Mouse (Mus musculus): ENCODE measurements around the gene Cstb. TPM values are rescaled to one million over a fixed set of nuclear protein-coding genes. Genes with fewer than 3 reads are reported as not detected.

Gene Cstb
- polyA plus RNA-seq, 1 experiment from 2014 or later, result 102 TPM

- Histone ChIP-seq H3K9ac (replicated peaks; ENCODE audit: low read length) (no peak overlapping the region), H3K4me2 (ENCODE audit: low read length) (no peak overlapping the region), H3K4me3 (replicated peaks; ENCODE audit: low read depth, low read length) (no peak overlapping the region), H3K4me1 (ENCODE audit: control insufficient read depth, insufficient read depth, low read length) (peaks cover 9% of the 10 kb centered on the region), H3K9me3 (ENCODE audit: control insufficient read depth, low read length) (no peaks in the 10 kb centered on the region), H3K27ac (replicated peaks; ENCODE audit: low read depth, low read length) (no peak overlapping the region), H3K27me3 (ENCODE audit: control insufficient read depth, insufficient read depth, low read length) (no peaks in the 10 kb centered on the region), H3K36me3 (ENCODE audit: control insufficient read depth, insufficient read depth, low read length) (no peaks in the 10 kb centered on the region)
- 90% methylated on average over 9 of the region's 9 CpGs for WGBS
- no peak for DNase-seq
- no peak for ATAC-seq (ENCODE audit: low FRiP score, low TSS enrichment)
Measured at GRCm38 (mm10) chr10:78466647-78467046, 41.2 kb downstream of the Cstb start.

DNA sequence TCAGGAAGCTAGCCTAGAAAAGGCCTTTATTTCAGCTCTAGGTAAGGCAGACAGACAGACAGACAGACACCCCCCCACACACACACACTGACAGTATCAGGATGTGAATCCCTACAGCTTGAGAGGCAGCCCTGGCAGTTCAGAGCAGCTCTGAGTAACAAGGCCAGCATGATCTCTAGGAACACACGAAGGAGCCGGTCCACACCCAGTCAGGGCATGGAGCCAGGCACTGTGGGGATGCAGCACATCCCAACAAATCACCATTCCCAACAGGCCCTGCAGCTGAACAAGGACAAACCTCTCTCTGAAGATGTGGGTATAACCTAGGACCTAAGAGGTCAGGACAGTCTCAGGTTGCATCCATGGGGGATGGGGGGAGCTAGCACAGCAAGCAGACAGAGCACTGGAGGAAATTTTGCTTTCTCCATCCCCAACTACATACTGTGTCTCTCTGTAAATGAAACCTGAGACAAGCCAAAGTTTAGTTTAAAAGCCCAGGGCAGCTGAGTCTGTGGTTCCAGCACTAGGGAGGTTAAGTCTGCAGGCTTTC, 42.4 kb downstream of the Cstb start:
- no peak overlapping the region for H3K27ac ChIP-seq (replicated peaks; ENCODE audit: low read depth, low read length)
- no peaks in the 10 kb centered on the region for H3K36me3 ChIP-seq (ENCODE audit: control insufficient read depth, insufficient read depth, low read length)
- no peaks in the 10 kb centered on the region for H3K27me3 ChIP-seq (ENCODE audit: control insufficient read depth, insufficient read depth, low read length)
- no peak for DNase-seq
- H3K4me2 ChIP-seq (ENCODE audit: low read length), result no peak overlapping the region
- no peak overlapping the region for H3K9ac ChIP-seq (replicated peaks; ENCODE audit: low read length)
- no peak overlapping the region for H3K4me3 ChIP-seq (replicated peaks; ENCODE audit: low read depth, low read length)
- H3K4me1 ChIP-seq (ENCODE audit: control insufficient read depth, insufficient read depth, low read length), result peaks cover 9% of the 10 kb centered on the region
- no peaks in the 10 kb centered on the region for H3K9me3 ChIP-seq (ENCODE audit: control insufficient read depth, low read length)
- WGBS, result 66% methylated on average over 2 of the region's 2 CpGs
- no peak for ATAC-seq (ENCODE audit: low FRiP score, low TSS enrichment)

DNA sequence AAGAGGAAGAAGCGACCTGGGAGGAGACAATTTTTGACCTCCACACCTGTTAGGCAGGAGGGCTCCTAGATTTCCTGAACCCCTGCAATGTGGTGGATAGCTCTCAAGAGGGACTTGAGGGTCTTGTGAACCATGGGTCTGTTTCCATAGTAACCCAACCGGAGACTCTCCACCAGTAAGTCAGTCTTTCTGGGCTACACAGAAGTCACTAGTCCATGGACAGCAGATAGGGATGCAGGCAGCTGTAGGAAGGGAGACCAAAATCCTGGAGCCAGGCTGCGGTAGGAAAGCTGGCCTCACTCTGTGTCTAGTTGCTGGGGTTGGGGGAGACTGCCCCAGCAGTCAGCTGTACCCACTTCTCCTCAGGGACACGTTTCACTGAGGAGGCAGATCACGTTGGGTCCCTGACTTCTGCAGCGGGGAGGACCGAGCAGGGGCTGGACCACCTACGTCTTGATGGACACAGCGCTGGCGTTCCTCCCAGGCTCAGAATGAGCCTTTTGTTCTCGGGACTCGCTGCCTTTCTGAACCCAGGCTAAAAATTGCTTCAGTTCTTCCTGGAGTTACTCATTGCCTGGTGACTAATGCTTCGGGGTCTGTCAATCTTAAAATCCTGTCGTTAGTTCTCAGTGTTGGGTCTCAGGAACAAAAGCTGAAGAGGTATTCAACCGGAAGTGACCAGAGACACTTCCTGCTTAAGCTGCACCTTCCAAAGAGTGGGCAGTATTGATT, 45.3 kb downstream of the Cstb start:
- Histone ChIP-seq H3K9me3 (ENCODE audit: control insufficient read depth, low read length) (no peaks in the 10 kb centered on the region), H3K4me3 (replicated peaks; ENCODE audit: low read depth, low read length) (no peak overlapping the region), H3K27me3 (ENCODE audit: control insufficient read depth, insufficient read depth, low read length) (no peaks in the 10 kb centered on the region), H3K27ac (replicated peaks; ENCODE audit: low read depth, low read length) (no peak overlapping the region), H3K9ac (replicated peaks; ENCODE audit: low read length) (no peak overlapping the region), H3K4me2 (ENCODE audit: low read length) (peak overlapping the region; percentile 29), H3K4me1 (ENCODE audit: control insufficient read depth, insufficient read depth, low read length) (no peaks in the 10 kb centered on the region), H3K36me3 (ENCODE audit: control insufficient read depth, insufficient read depth, low read length) (no peaks in the 10 kb centered on the region)
- DNase-seq (peak; percentile 42), ATAC-seq (ENCODE audit: low FRiP score, low TSS enrichment) (no peak)
- WGBS, result 35% methylated on average over 15 of the region's 15 CpGs

DNA sequence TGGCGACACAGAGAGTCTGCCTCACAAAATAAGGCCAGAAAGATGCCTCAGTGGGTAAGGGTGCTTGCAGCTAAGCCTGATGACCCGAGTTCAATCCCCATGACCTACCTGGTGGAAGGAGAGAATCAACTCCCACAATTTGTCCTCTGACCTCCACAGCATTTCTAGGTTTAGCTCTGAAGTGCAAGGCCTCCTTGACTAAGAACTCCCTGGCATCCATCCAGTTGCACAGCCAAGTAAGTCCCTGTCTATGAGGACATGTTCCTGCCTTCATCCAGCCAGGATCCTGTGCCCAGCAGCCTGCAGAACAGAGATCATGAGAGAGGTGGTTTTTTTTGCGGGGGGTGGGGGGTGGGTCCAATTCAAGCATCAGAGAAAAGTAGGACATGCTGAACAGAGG, 46.6 kb downstream of the Cstb start:
- Histone ChIP-seq H3K27ac (replicated peaks; ENCODE audit: low read depth, low read length) (no peak overlapping the region), H3K36me3 (ENCODE audit: control insufficient read depth, insufficient read depth, low read length) (no peaks in the 10 kb centered on the region), H3K27me3 (ENCODE audit: control insufficient read depth, insufficient read depth, low read length) (no peaks in the 10 kb centered on the region), H3K4me1 (ENCODE audit: control insufficient read depth, insufficient read depth, low read length) (no peaks in the 10 kb centered on the region), H3K9me3 (ENCODE audit: control insufficient read depth, low read length) (no peaks in the 10 kb centered on the region), H3K9ac (replicated peaks; ENCODE audit: low read length) (no peak overlapping the region), H3K4me3 (replicated peaks; ENCODE audit: low read depth, low read length) (no peak overlapping the region), H3K4me2 (ENCODE audit: low read length) (no peak overlapping the region)
- DNase-seq (no peak), ATAC-seq (ENCODE audit: low FRiP score, low TSS enrichment) (no peak)
- 76% methylated on average over 3 of the region's 3 CpGs for WGBS

DNA sequence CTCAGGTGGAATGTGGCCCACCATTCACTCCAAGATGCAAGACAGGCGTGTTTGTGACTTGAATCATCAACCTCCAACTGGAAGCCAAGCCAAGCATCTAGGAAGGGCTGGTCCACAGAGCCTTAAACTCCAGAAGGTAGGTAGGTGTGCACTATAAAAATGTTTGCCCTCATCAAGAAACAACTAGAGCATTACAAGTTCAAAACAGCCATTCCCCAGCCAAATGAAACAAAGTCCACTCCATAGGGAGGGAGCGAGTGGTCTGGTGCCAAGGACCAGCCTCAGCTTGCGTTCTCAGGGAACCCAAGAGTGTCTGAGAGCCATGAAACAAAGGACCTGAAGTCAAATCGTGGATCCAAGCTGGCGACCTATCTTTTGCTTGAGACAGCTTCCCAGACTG, 48.0 kb downstream of the Cstb start:
- ATAC-seq (ENCODE audit: low FRiP score, low TSS enrichment), result no peak
- no peaks in the 10 kb centered on the region for H3K9me3 ChIP-seq (ENCODE audit: control insufficient read depth, low read length)
- H3K4me3 ChIP-seq (replicated peaks; ENCODE audit: low read depth, low read length), result no peak overlapping the region
- H3K36me3 ChIP-seq (ENCODE audit: control insufficient read depth, insufficient read depth, low read length), result no peaks in the 10 kb centered on the region
- no peak overlapping the region for H3K27ac ChIP-seq (replicated peaks; ENCODE audit: low read depth, low read length)
- no peak for DNase-seq
- 66% methylated on average over 5 of the region's 5 CpGs for WGBS
- H3K9ac ChIP-seq (replicated peaks; ENCODE audit: low read length), result no peak overlapping the region
- no peaks in the 10 kb centered on the region for H3K4me1 ChIP-seq (ENCODE audit: control insufficient read depth, insufficient read depth, low read length)
- H3K27me3 ChIP-seq (ENCODE audit: control insufficient read depth, insufficient read depth, low read length), result no peaks in the 10 kb centered on the region
- H3K4me2 ChIP-seq (ENCODE audit: low read length), result no peak overlapping the region

- Histone ChIP-seq H3K4me2 (ENCODE audit: low read length) (no peak overlapping the region), H3K27ac (replicated peaks; ENCODE audit: low read depth, low read length) (no peak overlapping the region), H3K9me3 (ENCODE audit: control insufficient read depth, low read length) (no peaks in the 10 kb centered on the region), H3K27me3 (ENCODE audit: control insufficient read depth, insufficient read depth, low read length) (no peaks in the 10 kb centered on the region), H3K4me1 (ENCODE audit: control insufficient read depth, insufficient read depth, low read length) (no peaks in the 10 kb centered on the region), H3K36me3 (ENCODE audit: control insufficient read depth, insufficient read depth, low read length) (no peaks in the 10 kb centered on the region), H3K9ac (replicated peaks; ENCODE audit: low read length) (no peak overlapping the region), H3K4me3 (replicated peaks; ENCODE audit: low read depth, low read length) (no peak overlapping the region)
- no peak for ATAC-seq (ENCODE audit: low FRiP score, low TSS enrichment)
- 73% methylated on average over 8 of the region's 8 CpGs for WGBS
- DNase-seq, result no peak
Measured at GRCm38 (mm10) chr10:78474759-78475158, 49.3 kb downstream of the Cstb start.

DNA sequence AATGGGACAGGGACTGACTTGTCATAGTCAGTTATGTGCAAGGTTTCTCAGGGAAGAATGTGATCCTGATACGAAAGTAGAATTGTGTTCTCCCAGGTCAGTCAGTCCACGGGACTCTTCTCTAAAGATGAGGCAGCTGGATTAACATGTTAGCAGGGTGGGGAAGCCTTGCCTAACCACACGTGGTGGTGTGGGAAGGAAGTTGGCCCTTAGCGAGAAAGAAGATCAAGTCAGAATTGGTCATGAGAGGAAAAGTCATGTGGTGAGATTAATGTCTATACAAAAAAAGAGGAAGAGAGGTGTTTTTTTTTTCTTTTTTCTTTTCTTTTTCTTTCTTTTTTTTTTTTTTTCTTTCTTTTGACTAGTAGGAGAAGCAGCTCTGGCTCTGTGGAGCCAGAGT, 51.4 kb downstream of the Cstb start:
- DNase-seq (no peak), ATAC-seq (ENCODE audit: low FRiP score, low TSS enrichment) (no peak)
- no peaks in the 10 kb centered on the region for H3K9me3 ChIP-seq (ENCODE audit: control insufficient read depth, low read length)
- WGBS, result 69% methylated on average over 4 of the region's 4 CpGs
- H3K27ac ChIP-seq (replicated peaks; ENCODE audit: low read depth, low read length), result no peak overlapping the region
- no peak overlapping the region for H3K4me3 ChIP-seq (replicated peaks; ENCODE audit: low read depth, low read length)
- H3K27me3 ChIP-seq (ENCODE audit: control insufficient read depth, insufficient read depth, low read length), result no peaks in the 10 kb centered on the region
- 0 out of 2 replicates have a peak, but pooled peaks cover 6% of the 10 kb centered on the region for H3K4me1 ChIP-seq (ENCODE audit: control insufficient read depth, insufficient read depth, low read length)
- no peak overlapping the region for H3K9ac ChIP-seq (replicated peaks; ENCODE audit: low read length)
- no peak overlapping the region for H3K4me2 ChIP-seq (ENCODE audit: low read length)
- no peaks in the 10 kb centered on the region for H3K36me3 ChIP-seq (ENCODE audit: control insufficient read depth, insufficient read depth, low read length)

Small RNA genes within 50 kb of the gene (microRNA-seq; reads per million reads assigned to microRNA genes)
- not detected for gene Mir6410
- gene Mir6907, result 2.8 reads per million, percentile 19 among the genes with 10 or more reads in this experiment
- gene Mir6908, result not detected

Other genes with a start within 250 kb of the Cstb start
- gene Pwp2, start 240.5 kb upstream of the Cstb start, polyA plus RNA-seq (2014; fragmentation: Nextera tagmentation; extraction: Ambion mirVana), result 13.7 and 15.2 TPM in 2 replicates
- gene Trappc10, start 181.0 kb upstream of the Cstb start, polyA plus RNA-seq (2014; fragmentation: Nextera tagmentation; extraction: Ambion mirVana), result 33.4 and 37.2 TPM in 2 replicates
- gene Agpat3, start 73.2 kb upstream of the Cstb start, polyA plus RNA-seq (2014; fragmentation: Nextera tagmentation; extraction: Ambion mirVana), result 61.4 and 68.0 TPM in 2 replicates
- gene Rrp1, start 12.6 kb upstream of the Cstb start, polyA plus RNA-seq (2014; fragmentation: Nextera tagmentation; extraction: Ambion mirVana), result 305 and 353 TPM in 2 replicates
- 22.6 and 23.7 TPM in 2 replicates for gene Pdxk, start 39.3 kb downstream of the Cstb start, polyA plus RNA-seq (2014; fragmentation: Nextera tagmentation; extraction: Ambion mirVana)
- not detected in 2 replicates for gene Olfr1358, start 91.8 kb downstream of the Cstb start, polyA plus RNA-seq (2014; fragmentation: Nextera tagmentation; extraction: Ambion mirVana)
- 46.4 and 48.5 TPM in 2 replicates for gene Ilvbl, start 148.7 kb downstream of the Cstb start, polyA plus RNA-seq (2014; fragmentation: Nextera tagmentation; extraction: Ambion mirVana)
- 2.3 and 4.3 TPM in 2 replicates for gene Syde1, start 166.3 kb downstream of the Cstb start, polyA plus RNA-seq (2014; fragmentation: Nextera tagmentation; extraction: Ambion mirVana)
- not detected in 2 replicates for gene Olfr1357, start 192.4 kb downstream of the Cstb start, polyA plus RNA-seq (2014; fragmentation: Nextera tagmentation; extraction: Ambion mirVana)

Data from midbrain, embryonic 14.5 days (tissue).